Mouse (Mus musculus) forebrain, embryonic 12.5 days (tissue): ENCODE data around the gene Ptpn6. TPM values are rescaled to one million over a fixed set of nuclear protein-coding genes. Genes with fewer than 3 reads are reported as not detected.

Experiments
- ATAC-seq: fragments of 200-750 bp; cut with Nextera tagmentation; 2 replicates; pipeline ENCODE4 v1.8.0; 2017; ENCODE audit warnings: moderate TSS enrichment; ENCODE audit not compliant: low FRiP score
- H3K27ac ChIP-seq: fragments of 300-500 bp; sonication (generic); 2 replicates; pipeline ENCODE4 v1.5.1; 2016; ENCODE audit warnings: mild to moderate bottlenecking
- H3K27me3 ChIP-seq: fragments of 300-500 bp; sonication (generic); 2 replicates; pipeline ENCODE4 v1.6.1; 2016; ENCODE audit warnings: mild to moderate bottlenecking
- H3K36me3 ChIP-seq: fragments of 300-500 bp; sonication (generic); replicated peaks from 2 replicates; pipeline ENCODE4 v1.6.1; 2016; ENCODE audit warnings: mild to moderate bottlenecking
- H3K4me1 ChIP-seq: fragments of 300-500 bp; sonication (generic); 2 replicates; pipeline ENCODE4 v1.6.1; 2016
- H3K4me2 ChIP-seq: fragments of 300-500 bp; sonication (generic); 2 replicates; pipeline ENCODE4 v1.6.1; 2016; ENCODE audit warnings: mild to moderate bottlenecking, moderate library complexity
- H3K4me3 ChIP-seq: fragments of 300-500 bp; sonication (generic); replicated peaks from 2 replicates; pipeline ENCODE4 v1.5.1; 2016; ENCODE audit warnings: mild to moderate bottlenecking
- H3K9ac ChIP-seq: fragments of 300-500 bp; sonication (generic); 2 replicates; pipeline ENCODE4 v1.6.1; 2016; ENCODE audit warnings: mild to moderate bottlenecking
- H3K9me3 ChIP-seq: fragments of 300-500 bp; sonication (generic); 2 replicates; pipeline ENCODE4 v1.6.1; 2016
- WGBS: fragments of 180-500 bp; shearing (Covaris S2); methylation state at CpG from one replicate; pipeline ENCODE4 v1.1.7; 2016; 5-methylcytosine and 5-hydroxymethylcytosine counted together
- polyA plus RNA-seq: library from polyadenylated mRNA; unstranded; fragments of >200 nt; fragmentation: Nextera tagmentation; extraction: Ambion mirVana; gene quantifications from 2 replicates; pipeline ENCODE4 v1.2.1, GENCODE M21; 2016

Gene Ptpn6
- polyA plus RNA-seq, 1 experiment from 2014 or later: 5.4 TPM

DNA sequence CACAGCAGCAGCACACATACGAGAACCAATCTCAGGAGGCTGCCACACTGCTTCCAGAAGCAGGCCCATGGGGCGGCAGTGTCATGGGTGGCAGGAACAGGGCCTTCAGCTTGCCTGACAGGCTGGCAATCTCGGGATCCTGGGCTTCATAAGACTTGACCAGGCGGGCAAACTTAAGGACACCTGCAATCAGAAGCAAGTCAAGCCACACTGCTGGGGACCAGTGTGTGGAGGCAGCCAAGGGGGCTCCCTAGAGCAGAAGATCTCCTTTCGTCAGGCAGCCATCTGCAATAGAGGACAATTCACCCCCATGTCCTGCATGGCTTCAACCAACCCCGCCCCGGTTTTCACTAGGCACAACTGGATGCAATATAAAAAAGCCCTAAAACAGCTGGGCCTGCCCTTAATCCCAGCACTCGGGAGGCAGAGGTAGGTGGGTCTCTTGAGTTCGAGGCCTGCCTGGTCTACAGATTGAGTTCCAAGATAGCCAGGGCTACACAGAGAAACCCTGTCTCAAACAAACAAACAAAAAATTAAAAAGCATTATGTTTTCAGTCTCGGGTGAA lies 800 bp upstream of the Ptpn6 start:
- Histone ChIP-seq H3K4me3 (peak overlapping the region; percentile 64; the same call in 1 of the 2 replicates), H3K4me2 (peak overlapping the region; percentile 75), H3K9ac (peak overlapping the region; percentile 87; the same call in 1 of the 2 replicates), H3K27ac (peak overlapping the region; percentile 100), H3K36me3 (peaks cover 27% of the 10 kb centered on the region), H3K27me3 (no peaks in the 10 kb centered on the region), H3K4me1 (peaks cover 30% of the 10 kb centered on the region), H3K9me3 (no peaks in the 10 kb centered on the region)
- ATAC-seq: no peak
- 88% methylated on average over 10 of the region's 10 CpGs for WGBS

DNA sequence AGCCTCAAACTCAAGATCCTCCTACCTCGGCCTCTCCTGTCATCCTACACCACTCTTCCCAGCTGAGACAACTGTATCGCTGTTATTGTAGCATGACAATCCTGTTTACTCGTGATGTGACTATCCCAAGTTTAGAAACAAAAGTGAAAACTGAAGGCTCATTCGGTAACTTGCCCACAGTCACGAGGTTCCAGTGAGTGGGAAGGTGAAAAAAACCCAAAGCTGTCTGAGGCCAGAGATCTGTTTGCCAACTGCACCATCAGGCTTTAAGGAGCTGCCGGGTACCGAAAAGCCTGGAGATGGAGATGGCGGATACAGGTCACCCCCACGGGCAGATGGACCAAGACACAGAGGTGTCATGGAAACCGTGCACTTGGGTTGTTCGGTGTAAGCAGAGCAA lies 1.5 kb downstream of the Ptpn6 start:
- 92% methylated on average over 11 of the region's 11 CpGs for WGBS
- no peaks in the 10 kb centered on the region for H3K27me3 ChIP-seq
- no peak for ATAC-seq

DNA sequence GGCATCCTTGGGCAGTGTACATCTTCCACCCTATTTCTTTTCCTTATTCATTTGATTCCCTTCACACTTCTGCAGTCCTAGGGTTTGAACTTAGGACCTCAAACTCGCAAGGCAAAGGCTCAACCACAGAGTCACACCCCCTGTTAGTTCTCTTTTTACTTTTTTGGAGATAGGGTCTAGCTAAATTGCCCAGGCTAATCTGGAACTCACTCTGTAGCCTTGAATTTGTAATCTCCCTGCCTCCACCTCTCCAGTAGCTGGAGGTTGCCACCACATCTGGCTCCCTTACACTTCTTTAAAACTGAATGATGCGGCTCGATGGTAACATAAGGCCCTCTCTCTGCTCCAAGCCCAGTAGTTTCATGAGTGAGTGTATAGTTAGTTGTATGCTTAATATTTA lies 4.1 kb downstream of the Ptpn6 start:
- WGBS: 94% methylated on average over 3 of the region's 3 CpGs
- H3K4me2 ChIP-seq: no peak overlapping the region
- H3K27me3 ChIP-seq: no peaks in the 10 kb centered on the region
- H3K9me3 ChIP-seq: no peaks in the 10 kb centered on the region
- H3K4me3 ChIP-seq: no peak overlapping the region
- no peak for ATAC-seq
- H3K4me1 ChIP-seq: peaks cover 13% of the 10 kb centered on the region
- no peak overlapping the region for H3K27ac ChIP-seq
- no peak overlapping the region for H3K9ac ChIP-seq
- H3K36me3 ChIP-seq: peaks cover 7% of the 10 kb centered on the region; the same call in 1 of the 2 replicates

More for the DNA sequence above, 1.5 kb downstream of the Ptpn6 start:
- Histone ChIP-seq H3K4me2 (no peak overlapping the region), H3K27ac (no peak overlapping the region), H3K4me3 (no peak overlapping the region), H3K36me3 (peaks cover 7% of the 10 kb centered on the region; the same call in 1 of the 2 replicates), H3K9me3 (no peaks in the 10 kb centered on the region), H3K9ac (no peak overlapping the region), H3K4me1 (peaks cover 29% of the 10 kb centered on the region)

DNA sequence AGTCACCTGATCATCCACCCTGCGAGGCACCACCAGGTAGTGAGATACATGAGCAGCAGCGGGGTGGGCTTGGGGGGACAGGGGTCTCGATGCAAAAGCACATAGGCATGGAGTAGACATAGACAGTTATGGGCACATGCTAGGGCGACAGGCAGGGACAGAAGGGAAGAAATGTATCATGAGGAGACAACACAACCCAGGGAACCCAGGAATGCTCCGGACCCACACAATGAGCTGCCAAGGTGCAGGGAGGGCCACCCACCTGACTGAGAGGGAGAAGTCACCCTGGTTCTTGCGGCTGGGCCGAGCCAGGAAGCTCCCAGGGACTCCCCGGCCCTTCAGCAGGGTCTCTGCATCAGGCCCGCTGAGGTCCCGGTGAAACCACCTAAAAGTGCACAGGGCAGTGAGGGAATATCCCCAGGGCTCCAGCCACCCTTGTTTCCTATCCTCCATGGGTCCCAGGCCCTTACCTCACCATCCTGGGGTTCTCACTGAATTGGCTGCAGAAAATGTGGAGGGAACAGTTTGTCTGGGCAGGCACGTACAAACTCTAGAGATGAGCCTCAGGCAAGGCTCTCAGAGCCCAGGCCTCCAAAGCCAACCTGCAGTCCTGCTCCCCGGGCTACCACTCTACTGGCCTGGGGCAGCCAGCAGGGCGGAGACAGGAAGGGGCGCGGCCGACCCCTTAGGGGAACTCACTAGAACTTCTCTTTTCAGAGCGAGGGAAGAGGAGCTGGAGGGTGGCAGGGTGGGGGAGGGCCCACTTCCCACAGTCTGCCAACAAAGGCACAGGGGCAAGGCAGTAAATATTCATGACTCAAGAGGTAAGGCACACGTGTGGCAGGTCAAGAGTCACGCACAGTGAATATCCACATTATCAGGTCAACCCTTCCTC lies 5.8 kb downstream of the Ptpn6 start:
- Histone ChIP-seq H3K9ac (no peak overlapping the region), H3K36me3 (no peaks in the 10 kb centered on the region), H3K9me3 (no peaks in the 10 kb centered on the region), H3K4me1 (no peaks in the 10 kb centered on the region), H3K27me3 (no peaks in the 10 kb centered on the region), H3K4me3 (no peak overlapping the region), H3K4me2 (no peak overlapping the region), H3K27ac (no peak overlapping the region)
- ATAC-seq: no peak
- WGBS: 48% methylated on average over 19 of the region's 19 CpGs

DNA sequence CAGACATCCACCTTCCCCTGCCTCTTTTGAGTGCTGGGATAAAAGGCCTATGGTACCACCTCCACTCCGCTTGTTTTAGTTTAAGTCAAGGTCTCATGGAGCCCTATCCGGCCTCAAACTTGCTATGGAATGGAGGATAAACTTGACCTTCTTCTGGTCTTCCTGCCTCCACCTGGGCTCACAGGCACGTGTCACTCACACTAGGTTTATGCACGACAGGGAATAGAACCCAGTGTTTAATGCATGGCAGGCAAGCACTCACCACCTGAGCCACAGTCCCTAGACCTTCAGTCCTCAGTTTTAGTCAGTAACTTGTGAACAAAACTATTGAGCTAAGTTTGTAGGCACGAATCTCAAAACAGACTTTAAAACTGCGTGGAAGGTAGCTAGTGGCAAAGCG lies 7.5 kb downstream of the Ptpn6 start:
- 89% methylated on average over 7 of the region's 7 CpGs for WGBS
- H3K4me1 ChIP-seq: no peaks in the 10 kb centered on the region
- no peaks in the 10 kb centered on the region for H3K9me3 ChIP-seq
- H3K27me3 ChIP-seq: no peaks in the 10 kb centered on the region
- no peak overlapping the region for H3K4me2 ChIP-seq
- H3K27ac ChIP-seq: no peak overlapping the region
- no peak for ATAC-seq
- H3K36me3 ChIP-seq: no peaks in the 10 kb centered on the region
- no peak overlapping the region for H3K4me3 ChIP-seq
- H3K9ac ChIP-seq: no peak overlapping the region

DNA sequence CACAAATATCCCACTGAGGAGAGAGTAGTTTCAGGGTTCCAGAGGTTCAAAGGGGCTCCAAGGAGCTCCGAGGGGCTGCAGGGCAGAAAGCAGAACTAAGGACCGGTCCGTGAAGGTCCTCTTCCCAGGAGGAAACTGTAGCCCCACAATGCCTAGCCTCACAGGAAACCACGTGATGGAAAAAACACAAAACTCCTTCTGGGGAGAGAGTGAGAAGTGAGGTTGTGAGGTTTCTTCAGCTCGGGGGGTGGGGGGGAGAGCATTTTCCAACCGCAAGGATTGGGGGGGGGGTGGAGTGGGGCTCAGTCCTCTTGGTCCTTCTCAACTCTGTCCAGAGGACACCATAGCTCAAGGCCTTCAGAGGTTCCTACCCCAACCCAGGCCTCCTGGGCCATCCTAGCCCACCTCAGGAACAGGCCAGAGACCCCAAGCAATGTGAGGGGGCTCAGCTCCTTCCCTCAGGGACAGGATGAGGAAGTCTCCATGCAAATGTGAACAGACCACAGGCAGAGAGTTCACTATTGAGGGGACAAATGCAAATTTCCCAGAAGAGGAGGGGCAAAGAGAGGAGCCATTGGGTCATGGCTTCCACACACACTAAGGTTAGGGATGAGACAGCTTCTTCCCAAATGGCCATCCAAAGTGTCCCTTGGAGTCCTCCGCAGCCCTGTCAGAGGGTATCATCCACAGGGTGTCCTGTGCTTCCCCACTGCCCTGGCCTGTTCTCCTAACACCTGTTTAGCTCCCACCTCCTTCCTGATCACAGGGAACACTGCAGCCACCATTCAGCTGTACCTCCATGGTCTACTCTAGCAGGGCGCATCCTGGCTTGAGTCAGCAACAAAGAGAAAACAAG lies 8.4 kb downstream of the Ptpn6 start:
- H3K27ac ChIP-seq: no peak overlapping the region
- H3K4me3 ChIP-seq: no peak overlapping the region
- H3K9me3 ChIP-seq: no peaks in the 10 kb centered on the region
- H3K9ac ChIP-seq: no peak overlapping the region
- H3K36me3 ChIP-seq: no peaks in the 10 kb centered on the region
- no peaks in the 10 kb centered on the region for H3K4me1 ChIP-seq
- WGBS: 86% methylated on average over 8 of the region's 8 CpGs
- no peak overlapping the region for H3K4me2 ChIP-seq
- no peak for ATAC-seq
- no peaks in the 10 kb centered on the region for H3K27me3 ChIP-seq

DNA sequence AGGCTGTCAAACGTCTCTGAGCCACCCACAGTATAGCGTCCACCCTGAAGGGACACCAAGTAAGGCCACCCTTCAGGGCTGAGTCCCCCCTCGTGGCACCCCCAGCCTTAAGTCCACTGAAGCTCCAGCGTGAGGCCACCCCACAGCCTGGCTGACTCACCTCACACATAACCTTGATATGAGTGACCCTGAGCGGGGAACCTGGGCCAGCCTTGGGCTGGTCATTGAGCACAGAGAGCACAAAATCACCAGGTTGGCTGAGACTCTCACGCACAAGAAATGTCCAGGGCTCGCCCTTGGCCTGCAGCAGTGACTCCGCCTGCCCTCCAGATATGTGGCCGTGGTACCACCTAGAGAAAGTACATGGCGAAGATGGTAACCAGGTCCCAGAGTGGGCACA lies 9.9 kb downstream of the Ptpn6 start:
- no peaks in the 10 kb centered on the region for H3K4me1 ChIP-seq
- 86% methylated on average over 10 of the region's 10 CpGs for WGBS
- no peaks in the 10 kb centered on the region for H3K9me3 ChIP-seq
- H3K27ac ChIP-seq: no peak overlapping the region
- no peaks in the 10 kb centered on the region for H3K36me3 ChIP-seq
- no peak overlapping the region for H3K4me2 ChIP-seq
- no peak overlapping the region for H3K4me3 ChIP-seq
- no peak for ATAC-seq
- no peak overlapping the region for H3K9ac ChIP-seq
- H3K27me3 ChIP-seq: no peaks in the 10 kb centered on the region

DNA sequence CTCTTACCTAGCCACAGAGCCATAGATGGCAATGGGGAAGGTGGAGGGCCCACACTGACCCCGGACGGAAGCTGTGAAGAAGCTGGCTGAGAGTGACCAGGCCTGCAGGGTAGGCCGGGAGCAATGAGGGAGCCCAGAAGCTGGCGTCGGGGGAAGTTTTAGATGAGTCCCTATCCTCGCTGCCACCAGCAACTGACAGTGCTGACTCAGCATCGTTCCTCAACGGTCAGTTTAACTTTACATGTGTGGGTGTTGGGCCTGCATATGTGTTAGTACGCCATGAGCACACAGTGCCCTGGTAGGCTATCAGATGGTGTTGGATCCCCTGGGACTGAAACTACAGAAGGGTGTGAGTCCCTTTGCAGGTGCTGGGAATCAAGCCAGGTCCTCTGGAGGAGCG lies 14.0 kb downstream of the Ptpn6 start:
- H3K4me3 ChIP-seq: no peak overlapping the region
- H3K4me2 ChIP-seq: no peak overlapping the region
- 88% methylated on average over 10 of the region's 10 CpGs for WGBS
- H3K9me3 ChIP-seq: no peaks in the 10 kb centered on the region
- no peaks in the 10 kb centered on the region for H3K36me3 ChIP-seq
- no peak overlapping the region for H3K27ac ChIP-seq
- no peak for ATAC-seq
- H3K9ac ChIP-seq: no peak overlapping the region
- no peaks in the 10 kb centered on the region for H3K4me1 ChIP-seq
- H3K27me3 ChIP-seq: no peaks in the 10 kb centered on the region

DNA sequence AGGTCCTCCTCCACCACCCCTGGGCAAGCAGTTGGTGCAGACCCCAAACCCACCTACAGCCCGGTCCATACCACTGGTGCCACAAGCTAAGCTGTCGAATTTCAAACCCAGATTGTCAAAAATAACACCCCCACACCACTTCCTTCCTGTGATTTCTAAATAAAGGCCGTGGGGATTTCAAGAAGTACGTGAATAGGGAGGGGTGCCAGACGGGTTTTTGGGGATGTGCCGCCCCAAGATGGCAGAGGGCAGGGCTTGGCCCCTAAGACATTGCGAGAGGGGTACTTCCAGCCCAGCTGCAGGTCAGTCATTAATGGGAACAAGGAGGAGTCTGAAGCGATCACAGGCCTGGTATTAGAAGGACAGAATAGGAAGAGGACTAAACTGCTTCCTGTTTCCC lies 15.0 kb downstream of the Ptpn6 start:
- Histone ChIP-seq H3K27me3 (no peaks in the 10 kb centered on the region), H3K9ac (no peak overlapping the region), H3K36me3 (no peaks in the 10 kb centered on the region), H3K4me3 (no peak overlapping the region), H3K4me2 (no peak overlapping the region), H3K4me1 (no peaks in the 10 kb centered on the region), H3K9me3 (no peaks in the 10 kb centered on the region), H3K27ac (no peak overlapping the region)
- WGBS: 87% methylated on average over 8 of the region's 8 CpGs
- ATAC-seq: no peak

DNA sequence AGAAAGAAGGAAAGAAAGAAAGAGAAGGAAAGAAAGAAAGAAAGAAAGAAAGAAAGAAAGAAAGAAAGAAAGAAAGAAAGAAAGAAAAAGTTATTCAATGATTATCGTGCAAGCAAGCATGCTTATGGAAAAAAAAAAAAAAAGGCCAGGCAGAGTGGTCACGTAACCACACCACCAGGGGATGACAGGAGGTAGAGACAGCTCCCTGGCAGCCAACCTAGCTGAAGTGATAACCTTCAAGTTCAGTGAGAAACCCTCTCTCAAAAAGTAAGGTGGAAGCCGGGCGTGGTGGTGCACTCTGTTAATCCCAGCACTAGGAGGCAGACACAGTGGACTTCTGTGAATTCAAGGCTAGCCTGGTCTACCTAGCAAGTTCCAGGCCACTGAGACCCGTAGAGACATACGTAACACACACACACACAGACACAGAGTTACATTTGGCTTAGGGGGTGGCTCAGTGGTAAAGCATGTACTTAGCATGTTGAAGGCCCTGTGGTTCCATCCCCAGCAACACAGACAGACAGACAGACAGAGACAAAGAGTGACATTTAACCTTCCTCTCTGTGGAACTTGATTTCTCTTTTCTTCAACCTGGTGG lies 15.5 kb downstream of the Ptpn6 start:
- Histone ChIP-seq H3K4me1 (no peaks in the 10 kb centered on the region), H3K27me3 (no peaks in the 10 kb centered on the region), H3K4me2 (no peak overlapping the region), H3K9ac (no peak overlapping the region), H3K4me3 (no peak overlapping the region), H3K9me3 (no peaks in the 10 kb centered on the region), H3K36me3 (no peaks in the 10 kb centered on the region), H3K27ac (no peak overlapping the region)
- 83% methylated on average over 6 of the region's 6 CpGs for WGBS
- ATAC-seq: no peak

DNA sequence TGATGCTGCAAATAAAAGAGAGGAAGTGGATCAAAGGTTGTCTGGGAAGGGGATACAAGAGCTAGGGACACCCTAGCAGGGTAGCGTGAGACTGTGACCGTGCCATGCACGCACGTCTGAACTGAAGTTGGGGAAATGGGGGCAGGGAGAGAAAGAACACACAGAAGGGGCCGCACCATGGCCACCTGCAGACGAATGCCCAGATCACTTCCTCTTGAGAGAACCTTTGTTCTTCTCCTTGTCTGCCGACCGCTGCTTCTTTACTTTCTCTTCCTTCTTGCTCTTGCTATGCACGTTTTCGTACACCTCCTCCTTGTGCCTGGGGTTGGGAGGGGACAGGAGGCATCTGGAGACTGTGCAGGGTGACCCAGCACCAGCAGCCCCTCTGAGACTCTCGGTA lies 17.6 kb downstream of the Ptpn6 start:
- H3K9me3 ChIP-seq: no peaks in the 10 kb centered on the region
- no peak overlapping the region for H3K27ac ChIP-seq
- H3K4me3 ChIP-seq: no peak overlapping the region
- 65% methylated on average over 11 of the region's 11 CpGs for WGBS
- no peak overlapping the region for H3K4me2 ChIP-seq
- peaks cover 20% of the 10 kb centered on the region for H3K36me3 ChIP-seq
- no peaks in the 10 kb centered on the region for H3K27me3 ChIP-seq
- H3K4me1 ChIP-seq: no peaks in the 10 kb centered on the region
- ATAC-seq: no peak
- no peak overlapping the region; the same call in 1 of the 2 replicates for H3K9ac ChIP-seq
